Mouse (Mus musculus): Measurements from ENCODE around the gene Mat1a. TPM values are rescaled to one million over a fixed set of nuclear protein-coding genes. Genes with fewer than 3 reads are reported as not detected.

Gene Mat1a
- polyA plus RNA-seq, 1 experiment: not detected

DNA sequence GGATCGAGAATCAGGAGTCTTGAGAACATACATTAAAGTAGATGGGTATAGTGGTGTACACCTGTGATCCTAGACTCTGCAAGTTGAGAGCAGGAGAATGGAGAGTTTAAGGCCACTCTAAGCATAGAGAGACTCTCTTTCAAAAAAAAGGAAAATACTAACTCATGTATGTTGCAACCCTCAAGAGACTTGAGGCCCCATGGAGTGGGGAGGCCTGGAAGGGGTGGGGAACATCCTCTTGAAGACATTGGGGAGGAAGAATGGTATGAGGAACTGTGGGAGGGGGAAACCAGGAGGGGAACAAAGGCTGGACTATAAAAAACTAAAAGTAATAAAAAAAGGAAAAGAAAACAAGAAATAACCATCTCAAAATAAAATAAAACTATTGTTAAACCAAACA is 63.7 kb downstream of the Mat1a start:
- TF ChIP-seq POLR2A (IDR thresholded peaks at IDR 0.05; ENCODE audit: borderline replicate concordance, insufficient read depth, low read length) (no peak), CTCF (IDR thresholded peaks at IDR 0.05; ENCODE audit: borderline replicate concordance, insufficient read depth, low read depth, low read length) (no peak)
- Histone ChIP-seq H3K4me3 (replicated peaks; ENCODE audit: insufficient read depth, low read depth, low read length) (no peak overlapping the region), H3K27me3 (ENCODE audit: control insufficient read depth, insufficient read depth, low read length) (no peaks in the 10 kb centered on the region), H3K27ac (ENCODE audit: insufficient read depth, low read length) (no peak overlapping the region), H3K4me1 (ENCODE audit: control insufficient read depth, insufficient read depth, low read length) (no peaks in the 10 kb centered on the region)
- no peak for DNase-seq
- WGBS: 84% methylated on average over 1 of the region's 1 CpGs

GRCm38 (mm10) chr14:41170514-41170913 is 65.7 kb downstream of the Mat1a start:
- H3K4me1 ChIP-seq (ENCODE audit: control insufficient read depth, insufficient read depth, low read length): no peaks in the 10 kb centered on the region
- no peak for TF ChIP-seq CTCF (IDR thresholded peaks at IDR 0.05; ENCODE audit: borderline replicate concordance, insufficient read depth, low read depth, low read length)
- no peak for TF ChIP-seq POLR2A (IDR thresholded peaks at IDR 0.05; ENCODE audit: borderline replicate concordance, insufficient read depth, low read length)
- WGBS: 87% methylated on average over 2 of the region's 2 CpGs
- no peaks in the 10 kb centered on the region for H3K27me3 ChIP-seq (ENCODE audit: control insufficient read depth, insufficient read depth, low read length)
- no peak for DNase-seq
- H3K4me3 ChIP-seq (replicated peaks; ENCODE audit: insufficient read depth, low read depth, low read length): no peak overlapping the region
- H3K27ac ChIP-seq (ENCODE audit: insufficient read depth, low read length): no peak overlapping the region

Other genes starting within 250 kb of the Mat1a start
- 0.62 and 0.90 TPM in 2 replicates for gene Sh2d4b, start 211.8 kb upstream of the Mat1a start, polyA plus RNA-seq (2012; rRNA removed)
- gene Tspan14, start 138.2 kb upstream of the Mat1a start, polyA plus RNA-seq (2012; rRNA removed): 39.1 and 39.6 TPM in 2 replicates
- gene Fam213a, start 91.2 kb upstream of the Mat1a start, polyA plus RNA-seq (2012; rRNA removed): 146 and 150 TPM in 2 replicates
- gene Dydc2, start 35.8 kb upstream of the Mat1a start, polyA plus RNA-seq (2012; rRNA removed): 1.9 and 2.0 TPM in 2 replicates
- not detected in 2 replicates for gene Dydc1, start 32.1 kb upstream of the Mat1a start, polyA plus RNA-seq (2012; rRNA removed)
- gene Sftpa1, start 26.7 kb downstream of the Mat1a start, polyA plus RNA-seq (2012; rRNA removed): not detected in 2 replicates
- not detected in 2 replicates for gene Mbl1, start 46.4 kb downstream of the Mat1a start, polyA plus RNA-seq (2012; rRNA removed)
- not detected in 2 replicates for gene Sftpd, start 80.1 kb downstream of the Mat1a start, polyA plus RNA-seq (2012; rRNA removed)
- gene Gm2832, start 173.8 kb downstream of the Mat1a start, polyA plus RNA-seq (2012; rRNA removed): not detected in 2 replicates
- gene Gm5798, start 243.6 kb downstream of the Mat1a start, polyA plus RNA-seq (2012; rRNA removed): not detected in 2 replicates

All from cerebellum, adult 2 months (tissue).